Mouse (Mus musculus): ENCODE data around the gene Wasf3. TPM values are rescaled to one million over a fixed set of nuclear protein-coding genes. Genes with fewer than 3 reads are reported as not detected.

Gene Wasf3
- polyA plus RNA-seq, 1 experiment from 2014 or later, result 9.3 TPM

DNA sequence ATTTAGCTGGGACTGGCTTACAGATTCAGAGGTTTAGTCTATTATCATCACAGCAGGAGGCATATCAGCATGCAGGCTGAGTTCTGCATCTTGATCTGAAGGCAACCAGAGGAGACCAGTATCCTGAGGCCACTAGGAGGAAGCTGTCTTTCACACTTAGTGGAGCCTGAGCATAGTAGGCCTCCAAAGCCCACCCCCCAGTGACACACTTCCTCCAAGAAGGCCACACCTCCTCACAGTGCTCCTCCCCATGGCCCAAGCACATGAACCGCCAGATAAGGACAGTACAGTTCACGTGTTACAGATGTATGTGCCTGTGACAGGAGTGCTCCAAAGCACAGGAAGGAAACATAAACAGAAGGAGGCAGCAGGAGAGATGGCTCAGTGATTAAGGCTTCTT, 58.0 kb downstream of the Wasf3 start:
- Histone ChIP-seq H3K27me3 (ENCODE audit: control insufficient read depth, insufficient read depth, low read length) (no peaks in the 10 kb centered on the region), H3K27ac (replicated peaks; ENCODE audit: low read depth, low read length) (no peak overlapping the region), H3K4me3 (replicated peaks; ENCODE audit: low read depth, low read length) (no peak overlapping the region), H3K9me3 (ENCODE audit: control insufficient read depth, low read length) (no peaks in the 10 kb centered on the region; the same call in 1 of the 2 replicates), H3K4me2 (ENCODE audit: low read length) (no peak overlapping the region), H3K36me3 (ENCODE audit: control insufficient read depth, insufficient read depth, low read length) (peaks cover 14% of the 10 kb centered on the region; the same call in 1 of the 2 replicates), H3K4me1 (ENCODE audit: control insufficient read depth, insufficient read depth, low read length) (no peaks in the 10 kb centered on the region), H3K9ac (replicated peaks; ENCODE audit: low read length) (no peak overlapping the region)
- ATAC-seq (ENCODE audit: low FRiP score, low TSS enrichment), result no peak
- no peak for DNase-seq
- WGBS, result 91% methylated on average over 2 of the region's 2 CpGs

DNA sequence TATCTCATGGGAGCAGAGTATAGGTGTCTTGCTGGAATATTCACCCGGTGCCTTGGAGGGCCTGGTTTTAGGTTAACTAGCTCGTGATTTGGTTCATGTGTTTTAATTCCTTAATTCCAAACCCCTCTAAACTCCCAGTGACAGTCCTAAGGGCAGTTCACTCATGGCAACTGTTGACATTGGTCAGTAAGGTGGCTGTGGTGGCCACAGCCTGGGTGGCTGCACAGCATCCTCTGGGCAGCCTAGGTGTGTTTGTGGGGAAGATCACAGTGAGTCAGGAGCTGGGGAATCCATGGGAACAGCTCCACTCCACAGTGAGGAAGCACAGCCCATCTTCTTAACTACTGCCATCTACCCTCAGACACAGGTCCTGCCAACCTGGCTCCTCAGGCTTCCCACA, 61.8 kb downstream of the Wasf3 start:
- ATAC-seq (ENCODE audit: low FRiP score, low TSS enrichment) (no peak), DNase-seq (no peak)
- H3K4me3 ChIP-seq (replicated peaks; ENCODE audit: low read depth, low read length), result no peak overlapping the region
- H3K9me3 ChIP-seq (ENCODE audit: control insufficient read depth, low read length), result no peaks in the 10 kb centered on the region
- no peak overlapping the region for H3K4me2 ChIP-seq (ENCODE audit: low read length)
- no peaks in the 10 kb centered on the region for H3K27me3 ChIP-seq (ENCODE audit: control insufficient read depth, insufficient read depth, low read length)
- H3K9ac ChIP-seq (replicated peaks; ENCODE audit: low read length), result no peak overlapping the region
- WGBS, result 91% methylated on average over 2 of the region's 2 CpGs
- no peak overlapping the region for H3K27ac ChIP-seq (replicated peaks; ENCODE audit: low read depth, low read length)
- no peaks in the 10 kb centered on the region for H3K4me1 ChIP-seq (ENCODE audit: control insufficient read depth, insufficient read depth, low read length)
- 0 out of 2 replicates have a peak, but pooled peaks cover 4% of the 10 kb centered on the region for H3K36me3 ChIP-seq (ENCODE audit: control insufficient read depth, insufficient read depth, low read length)

DNA sequence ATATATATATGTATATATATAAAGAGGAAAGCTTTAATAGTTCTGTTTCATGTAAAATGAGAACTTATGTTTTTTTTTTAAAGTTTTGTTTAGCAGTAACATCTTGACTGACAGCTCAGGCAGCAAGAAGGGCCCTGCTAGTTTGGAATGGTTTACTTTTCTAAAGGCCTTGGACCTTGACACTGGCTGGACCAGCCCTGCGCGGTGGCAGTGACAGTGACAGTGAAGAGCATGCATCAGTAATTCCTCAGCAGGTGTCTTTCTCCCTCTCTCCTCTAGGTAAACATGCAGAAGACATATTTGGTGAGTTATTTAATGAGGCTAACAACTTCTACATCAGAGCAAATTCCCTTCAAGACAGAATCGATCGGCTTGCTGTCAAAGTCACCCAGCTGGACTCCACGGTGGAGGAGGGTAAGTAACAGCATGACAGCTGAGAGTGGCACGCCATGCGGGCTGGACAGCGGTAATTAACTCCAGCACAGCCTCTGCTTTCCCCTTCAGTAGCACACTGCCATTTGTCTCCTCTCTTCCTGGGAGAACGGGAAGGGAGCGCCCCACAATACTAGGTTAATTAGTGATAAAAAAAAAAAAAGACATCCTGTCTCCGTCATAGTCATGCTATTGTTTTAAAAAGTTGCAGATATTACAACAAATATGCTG, 66.9 kb downstream of the Wasf3 start:
- DNase-seq, result peak; percentile 2
- H3K36me3 ChIP-seq (ENCODE audit: control insufficient read depth, insufficient read depth, low read length), result peaks cover 39% of the 10 kb centered on the region
- no peak overlapping the region for H3K9ac ChIP-seq (replicated peaks; ENCODE audit: low read length)
- H3K4me2 ChIP-seq (ENCODE audit: low read length), result no peak overlapping the region
- no peaks in the 10 kb centered on the region for H3K4me1 ChIP-seq (ENCODE audit: control insufficient read depth, insufficient read depth, low read length)
- no peaks in the 10 kb centered on the region for H3K9me3 ChIP-seq (ENCODE audit: control insufficient read depth, low read length)
- H3K27me3 ChIP-seq (ENCODE audit: control insufficient read depth, insufficient read depth, low read length), result no peaks in the 10 kb centered on the region
- no peak overlapping the region for H3K4me3 ChIP-seq (replicated peaks; ENCODE audit: low read depth, low read length)
- WGBS, result 79% methylated on average over 11 of the region's 11 CpGs
- no peak overlapping the region for H3K27ac ChIP-seq (replicated peaks; ENCODE audit: low read depth, low read length)
- no peak for ATAC-seq (ENCODE audit: low FRiP score, low TSS enrichment)

DNA sequence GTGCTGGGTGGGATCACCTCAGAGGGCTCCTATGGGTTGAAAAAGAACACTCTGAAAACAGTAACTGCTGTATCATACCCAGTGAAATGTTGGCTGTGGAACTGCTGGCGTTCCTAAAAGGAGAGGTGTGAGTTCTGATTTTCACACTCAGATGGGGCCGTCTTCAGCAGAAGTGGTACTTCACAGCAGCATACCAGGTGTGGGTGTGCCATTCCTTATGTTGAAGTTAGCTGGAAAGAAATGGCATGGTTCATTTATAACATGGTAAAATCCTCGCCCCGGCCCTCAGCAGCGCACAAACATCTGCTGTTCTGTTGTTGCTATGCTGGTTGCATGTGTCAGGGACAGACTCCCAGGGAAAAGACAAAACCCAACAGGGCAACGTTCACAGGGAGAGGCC, 68.8 kb downstream of the Wasf3 start:
- no peak for ATAC-seq (ENCODE audit: low FRiP score, low TSS enrichment)
- H3K27ac ChIP-seq (replicated peaks; ENCODE audit: low read depth, low read length), result no peak overlapping the region
- no peaks in the 10 kb centered on the region for H3K9me3 ChIP-seq (ENCODE audit: control insufficient read depth, low read length)
- no peak for DNase-seq
- H3K4me2 ChIP-seq (ENCODE audit: low read length), result no peak overlapping the region
- no peak overlapping the region for H3K9ac ChIP-seq (replicated peaks; ENCODE audit: low read length)
- H3K4me3 ChIP-seq (replicated peaks; ENCODE audit: low read depth, low read length), result no peak overlapping the region
- 93% methylated on average over 6 of the region's 6 CpGs for WGBS
- H3K4me1 ChIP-seq (ENCODE audit: control insufficient read depth, insufficient read depth, low read length), result no peaks in the 10 kb centered on the region
- H3K27me3 ChIP-seq (ENCODE audit: control insufficient read depth, insufficient read depth, low read length), result no peaks in the 10 kb centered on the region
- H3K36me3 ChIP-seq (ENCODE audit: control insufficient read depth, insufficient read depth, low read length), result peaks cover 44% of the 10 kb centered on the region

DNA sequence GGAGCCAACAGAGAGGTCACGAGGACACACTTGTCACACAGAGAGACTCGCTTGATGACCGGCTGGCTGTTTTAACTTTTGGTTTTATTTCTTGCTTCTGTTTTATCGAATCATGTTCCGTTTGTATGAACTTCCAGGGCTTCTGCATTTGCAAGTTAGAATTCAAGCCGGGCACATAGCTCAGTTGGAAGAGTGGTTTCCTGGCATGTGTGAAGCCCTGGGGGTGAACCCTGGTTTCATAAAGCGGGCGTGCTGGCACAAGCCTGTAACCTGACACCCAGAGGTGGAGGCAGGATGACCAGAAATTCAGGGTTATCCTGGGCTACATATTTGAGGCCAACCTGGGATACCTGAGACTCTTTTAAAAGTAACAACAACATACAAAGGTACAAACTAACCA, 76.8 kb downstream of the Wasf3 start:
- peaks cover 44% of the 10 kb centered on the region for H3K36me3 ChIP-seq (ENCODE audit: control insufficient read depth, insufficient read depth, low read length)
- no peaks in the 10 kb centered on the region for H3K9me3 ChIP-seq (ENCODE audit: control insufficient read depth, low read length)
- 93% methylated on average over 8 of the region's 8 CpGs for WGBS
- DNase-seq (no peak), ATAC-seq (ENCODE audit: low FRiP score, low TSS enrichment) (no peak)
- no peak overlapping the region for H3K4me2 ChIP-seq (ENCODE audit: low read length)
- H3K4me3 ChIP-seq (replicated peaks; ENCODE audit: low read depth, low read length), result no peak overlapping the region
- H3K27ac ChIP-seq (replicated peaks; ENCODE audit: low read depth, low read length), result no peak overlapping the region
- H3K4me1 ChIP-seq (ENCODE audit: control insufficient read depth, insufficient read depth, low read length), result no peaks in the 10 kb centered on the region
- no peaks in the 10 kb centered on the region for H3K27me3 ChIP-seq (ENCODE audit: control insufficient read depth, insufficient read depth, low read length)
- no peak overlapping the region for H3K9ac ChIP-seq (replicated peaks; ENCODE audit: low read length)

DNA sequence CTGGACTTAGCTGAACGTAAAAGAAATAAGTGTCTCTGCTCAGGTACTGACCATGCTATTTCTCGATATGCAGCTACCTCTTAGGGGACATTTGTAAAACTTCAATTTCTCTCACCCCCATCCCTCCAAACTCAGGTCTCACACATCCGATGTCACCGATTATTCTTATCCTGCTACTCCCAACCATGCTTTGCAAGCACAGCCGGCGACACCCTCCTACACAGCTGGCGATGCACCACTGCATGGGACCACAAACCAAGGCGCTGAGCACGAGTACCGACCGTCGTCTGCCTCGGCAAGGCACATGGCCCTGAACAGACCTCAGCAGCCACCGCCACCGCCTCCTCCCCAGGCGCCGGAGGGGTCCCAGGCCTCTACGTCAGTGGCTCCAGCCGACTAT, 81.9 kb downstream of the Wasf3 start:
- Histone ChIP-seq H3K9me3 (ENCODE audit: control insufficient read depth, low read length) (no peaks in the 10 kb centered on the region), H3K27me3 (ENCODE audit: control insufficient read depth, insufficient read depth, low read length) (no peaks in the 10 kb centered on the region), H3K27ac (replicated peaks; ENCODE audit: low read depth, low read length) (no peak overlapping the region), H3K4me3 (replicated peaks; ENCODE audit: low read depth, low read length) (no peak overlapping the region), H3K36me3 (ENCODE audit: control insufficient read depth, insufficient read depth, low read length) (peaks cover 54% of the 10 kb centered on the region), H3K4me2 (ENCODE audit: low read length) (no peak overlapping the region), H3K9ac (replicated peaks; ENCODE audit: low read length) (no peak overlapping the region), H3K4me1 (ENCODE audit: control insufficient read depth, insufficient read depth, low read length) (no peaks in the 10 kb centered on the region)
- DNase-seq (no peak), ATAC-seq (ENCODE audit: low FRiP score, low TSS enrichment) (no peak)
- 96% methylated on average over 19 of the region's 19 CpGs for WGBS

DNA sequence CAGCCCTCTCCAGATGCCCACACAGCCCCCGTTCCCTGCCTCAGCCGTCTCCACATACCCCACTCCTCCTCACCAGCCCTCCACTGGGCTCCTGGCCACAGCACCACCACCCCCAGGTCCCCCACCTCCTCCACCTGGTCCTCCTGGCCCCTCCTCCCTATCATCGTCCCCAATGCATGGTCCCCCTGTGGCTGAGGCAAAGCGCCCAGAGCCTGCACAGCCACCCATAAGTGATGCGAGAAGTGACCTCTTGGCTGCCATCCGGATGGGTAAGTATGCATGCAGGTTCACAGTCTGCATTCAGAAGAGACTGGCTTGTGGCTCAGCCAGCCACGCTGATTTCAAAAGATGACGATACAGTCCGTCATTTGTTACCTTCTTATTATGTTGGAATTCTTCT, 83.5 kb downstream of the Wasf3 start:
- no peaks in the 10 kb centered on the region for H3K9me3 ChIP-seq (ENCODE audit: control insufficient read depth, low read length)
- no peak overlapping the region for H3K27ac ChIP-seq (replicated peaks; ENCODE audit: low read depth, low read length)
- peaks cover 44% of the 10 kb centered on the region for H3K36me3 ChIP-seq (ENCODE audit: control insufficient read depth, insufficient read depth, low read length)
- DNase-seq (no peak), ATAC-seq (ENCODE audit: low FRiP score, low TSS enrichment) (no peak)
- H3K9ac ChIP-seq (replicated peaks; ENCODE audit: low read length), result no peak overlapping the region
- no peak overlapping the region for H3K4me3 ChIP-seq (replicated peaks; ENCODE audit: low read depth, low read length)
- no peak overlapping the region for H3K4me2 ChIP-seq (ENCODE audit: low read length)
- H3K27me3 ChIP-seq (ENCODE audit: control insufficient read depth, insufficient read depth, low read length), result no peaks in the 10 kb centered on the region
- WGBS, result 84% methylated on average over 9 of the region's 9 CpGs
- H3K4me1 ChIP-seq (ENCODE audit: control insufficient read depth, insufficient read depth, low read length), result no peaks in the 10 kb centered on the region

DNA sequence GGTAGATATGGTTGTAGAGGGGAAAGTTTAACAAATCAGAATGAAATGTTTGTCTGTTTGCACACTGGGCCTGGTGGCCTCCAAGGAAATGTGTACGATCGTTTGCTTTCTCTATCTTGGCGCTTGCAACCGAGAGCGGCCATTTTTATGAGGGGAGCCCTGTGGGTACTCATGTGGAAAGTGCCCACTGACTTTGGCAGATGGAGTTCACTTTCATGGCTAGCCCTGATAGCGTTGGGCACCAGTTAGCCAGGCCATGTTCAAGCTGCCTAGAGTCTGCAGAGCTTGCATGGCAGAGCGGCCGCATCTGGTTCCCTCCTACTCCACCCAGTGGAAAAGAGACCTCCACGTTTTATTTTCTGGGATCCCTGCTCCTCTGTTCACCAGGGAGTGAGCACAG, 86.0 kb downstream of the Wasf3 start:
- DNase-seq (no peak), ATAC-seq (ENCODE audit: low FRiP score, low TSS enrichment) (no peak)
- H3K9ac ChIP-seq (replicated peaks; ENCODE audit: low read length), result no peak overlapping the region
- H3K27me3 ChIP-seq (ENCODE audit: control insufficient read depth, insufficient read depth, low read length), result no peaks in the 10 kb centered on the region
- no peak overlapping the region for H3K27ac ChIP-seq (replicated peaks; ENCODE audit: low read depth, low read length)
- WGBS, result 92% methylated on average over 9 of the region's 9 CpGs
- H3K4me1 ChIP-seq (ENCODE audit: control insufficient read depth, insufficient read depth, low read length), result no peaks in the 10 kb centered on the region
- H3K9me3 ChIP-seq (ENCODE audit: control insufficient read depth, low read length), result no peaks in the 10 kb centered on the region
- H3K36me3 ChIP-seq (ENCODE audit: control insufficient read depth, insufficient read depth, low read length), result peaks cover 46% of the 10 kb centered on the region
- no peak overlapping the region for H3K4me3 ChIP-seq (replicated peaks; ENCODE audit: low read depth, low read length)
- no peak overlapping the region for H3K4me2 ChIP-seq (ENCODE audit: low read length)

DNA sequence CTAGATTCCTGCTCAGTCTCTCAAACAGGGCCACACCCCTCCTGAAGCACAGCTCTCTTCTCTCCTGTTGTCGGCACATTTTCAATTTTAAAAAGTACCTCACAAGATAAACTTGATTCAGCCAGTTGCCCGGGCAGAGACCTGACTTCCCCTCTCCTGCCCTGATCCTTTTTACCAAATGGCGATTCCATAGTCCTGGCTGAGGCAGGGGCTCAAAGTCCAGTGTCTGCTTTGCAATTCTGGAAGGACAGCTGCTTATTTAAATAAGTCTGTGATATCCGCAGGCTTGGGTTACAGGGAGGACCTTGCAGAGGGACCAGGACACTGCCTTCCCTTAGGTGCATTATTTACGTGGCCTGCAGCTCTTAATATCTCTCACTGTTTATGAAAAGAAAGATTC, 86.5 kb downstream of the Wasf3 start:
- H3K4me2 ChIP-seq (ENCODE audit: low read length), result no peak overlapping the region
- no peak for ATAC-seq (ENCODE audit: low FRiP score, low TSS enrichment)
- H3K4me1 ChIP-seq (ENCODE audit: control insufficient read depth, insufficient read depth, low read length), result no peaks in the 10 kb centered on the region
- no peaks in the 10 kb centered on the region for H3K9me3 ChIP-seq (ENCODE audit: control insufficient read depth, low read length)
- no peak for DNase-seq
- 94% methylated on average over 5 of the region's 5 CpGs for WGBS
- peaks cover 43% of the 10 kb centered on the region for H3K36me3 ChIP-seq (ENCODE audit: control insufficient read depth, insufficient read depth, low read length)
- no peak overlapping the region for H3K4me3 ChIP-seq (replicated peaks; ENCODE audit: low read depth, low read length)
- H3K27ac ChIP-seq (replicated peaks; ENCODE audit: low read depth, low read length), result no peak overlapping the region
- no peak overlapping the region for H3K9ac ChIP-seq (replicated peaks; ENCODE audit: low read length)
- H3K27me3 ChIP-seq (ENCODE audit: control insufficient read depth, insufficient read depth, low read length), result no peaks in the 10 kb centered on the region

All from midbrain, embryonic 14.5 days (tissue).